In the genomic region with DNA sequence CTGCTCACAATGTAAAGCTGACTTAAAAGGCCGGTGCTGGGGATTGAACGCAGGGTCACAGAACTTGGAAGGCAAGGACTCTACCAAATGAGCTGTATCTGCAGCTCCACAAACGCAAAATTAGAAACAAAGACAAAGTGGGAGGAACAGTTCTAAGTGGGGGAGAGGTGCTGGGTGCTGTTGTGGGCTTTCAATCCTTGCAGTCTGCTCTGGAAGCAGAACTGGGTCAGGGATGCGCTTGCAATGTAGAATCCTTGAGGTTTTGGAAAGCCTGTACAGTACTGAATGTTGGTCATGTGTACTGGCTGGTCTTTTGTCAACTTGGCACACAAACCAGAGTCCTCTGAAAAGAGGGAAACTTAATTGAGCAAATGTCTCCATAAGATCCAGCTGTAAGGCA, we compare ENCODE assay signal across 8 mouse cellular contexts. TPM values are rescaled to one million over a fixed set of nuclear protein-coding genes. Genes with fewer than 3 reads are reported as not detected.
DNase-seq lines count a peak whose midpoint lies in the region; ATAC-seq and TF ChIP-seq lines count a peak whose summit lies in the region.

No protein-coding gene starts in this region.

- H3K27me3 ChIP-seq in testis, adult 2 months (ENCODE audit: control insufficient read depth, insufficient read depth, low read length) = no peaks in the 10 kb centered on the region
- H3K27me3 ChIP-seq in intestine, embryonic 14.5 days (replicated peaks; ENCODE audit: control insufficient read depth, insufficient read depth, low read length) = no peaks in the 10 kb centered on the region
- no peaks in the 10 kb centered on the region; the same call in 1 of the 2 replicates for H3K27me3 ChIP-seq in neural tube, embryonic 14.5 days (ENCODE audit: control insufficient read depth, insufficient read depth, low read length)

- DNase-seq in frontal cortex, postnatal 10 days (ENCODE audit: low spot score in 2 of 2) = no peak
- no peak for DNase-seq in testis, postnatal 14 days (ENCODE audit: low spot score)
- no peak for DNase-seq in intestine, embryonic 14.5 days (ENCODE audit: low spot score)
- DNase-seq in ovary, adult 18-20 months (ENCODE audit: low spot score) = no peak
- DNase-seq in cerebellum, adult 11-12 months = no peak

- TF ChIP-seq CTCF in testis, adult 2 months (IDR thresholded peaks at IDR 0.05; ENCODE audit: control insufficient read depth, insufficient read depth, insufficient replicate concordance, low read depth, low read length) = no peak

- peaks cover 3% of the 10 kb centered on the region for H3K36me3 ChIP-seq in testis, adult 2 months (ENCODE audit: control insufficient read depth, insufficient read depth, low read length)
- peaks cover 21% of the 10 kb centered on the region for H3K36me3 ChIP-seq in intestine, embryonic 14.5 days (ENCODE audit: control insufficient read depth, insufficient read depth, low read length)
- H3K36me3 ChIP-seq in neural tube, embryonic 14.5 days (ENCODE audit: control insufficient read depth, insufficient read depth, low read length) = no peaks in the 10 kb centered on the region

- peak overlapping the region; percentile 92 for H3K4me3 ChIP-seq in testis, adult 2 months (ENCODE audit: control insufficient read depth, low read depth, low read length)
- H3K4me3 ChIP-seq in intestine, embryonic 14.5 days (ENCODE audit: low read depth, low read length) = peak overlapping the region; percentile 94
- H3K4me3 ChIP-seq in neural tube, embryonic 14.5 days (ENCODE audit: low read depth, low read length) = peak overlapping the region; percentile 98

- peak overlapping the region; percentile 97 for H3K9ac ChIP-seq in intestine, embryonic 14.5 days (ENCODE audit: low read length)
- H3K9ac ChIP-seq in neural tube, embryonic 14.5 days (replicated peaks; ENCODE audit: low read depth, low read length) = peak overlapping the region; percentile 96

- H3K27ac ChIP-seq in testis, adult 2 months (ENCODE audit: control insufficient read depth, insufficient read depth, low read depth, low read length) = peak overlapping the region; percentile 98
- no peak overlapping the region for H3K27ac ChIP-seq in intestine, embryonic 14.5 days (ENCODE audit: low read depth)
- H3K27ac ChIP-seq in neural tube, embryonic 14.5 days (ENCODE audit: low read depth, low read length) = no peak overlapping the region

- H3K9me3 ChIP-seq in intestine, embryonic 14.5 days (ENCODE audit: control insufficient read depth, low read length) = no peaks in the 10 kb centered on the region
- H3K9me3 ChIP-seq in neural tube, embryonic 14.5 days (ENCODE audit: control insufficient read depth, low read length) = no peaks in the 10 kb centered on the region

- whole genome bisulfite sequencing in intestine, embryonic 14.5 days = 8% methylated on average over 4 of the region's 4 CpGs
- 8% methylated on average over 4 of the region's 4 CpGs for WGBS in neural tube, embryonic 14.5 days

- ATAC-seq in frontal cortex, adult (ENCODE audit: low TSS enrichment) = peak; percentile 62
- no peak for ATAC-seq in intestine, embryonic 14.5 days (replicated peaks; ENCODE audit: low FRiP score, low TSS enrichment, low read depth)
- ATAC-seq in neural tube, embryonic 14.5 days (ENCODE audit: low read depth) = no peak

- peaks cover 11% of the 10 kb centered on the region for H3K4me1 ChIP-seq in testis, adult 2 months (ENCODE audit: control insufficient read depth, insufficient read depth, low read length)
- H3K4me1 ChIP-seq in intestine, embryonic 14.5 days (replicated peaks; ENCODE audit: control insufficient read depth, insufficient read depth, low read length) = peaks cover 16% of the 10 kb centered on the region
- peaks cover 19% of the 10 kb centered on the region for H3K4me1 ChIP-seq in neural tube, embryonic 14.5 days (ENCODE audit: control insufficient read depth, insufficient read depth, low read length)

- no peak for TF ChIP-seq POLR2A in testis, adult 2 months (IDR thresholded peaks at IDR 0.05; ENCODE audit: control insufficient read depth, low read depth, low read length)

- H3K4me2 ChIP-seq in intestine, embryonic 14.5 days (ENCODE audit: low read length) = peak overlapping the region; percentile 64
- H3K4me2 ChIP-seq in neural tube, embryonic 14.5 days (ENCODE audit: low read depth, low read length) = peak overlapping the region; percentile 90

RNA-seq across cellular contexts. Expression of gene Gm28043, which starts 0.9 kb away (rescaled TPM):
- polyA plus RNA-seq in testis, adult 2 months (2012; rRNA removed) = 0.98 and 1.2 TPM in 2 replicates
- polyA plus RNA-seq in intestine, embryonic 14.5 days (2014; fragmentation: Nextera tagmentation; extraction: Ambion mirVana) = 2.8 and 3.4 TPM in 2 replicates
- 1.7 and 2.7 TPM in 2 replicates for polyA plus RNA-seq in neural tube, embryonic 14.5 days (2014; fragmentation: Nextera tagmentation; extraction: Ambion mirVana)

RNA-seq across cellular contexts. Expression of gene Rnf8, which starts 1.0 kb away (rescaled TPM):
- polyA plus RNA-seq in testis, adult 2 months (2012; rRNA removed) = 19.7 and 21.0 TPM in 2 replicates
- 76.0 and 86.7 TPM in 2 replicates for polyA plus RNA-seq in intestine, embryonic 14.5 days (2014; fragmentation: Nextera tagmentation; extraction: Ambion mirVana)
- 76.8 and 81.4 TPM in 2 replicates for polyA plus RNA-seq in neural tube, embryonic 14.5 days (2014; fragmentation: Nextera tagmentation; extraction: Ambion mirVana)

RNA-seq across cellular contexts. Expression of gene Cmtr1, which starts 44.8 kb away (rescaled TPM):
- 23.8 and 25.7 TPM in 2 replicates for polyA plus RNA-seq in testis, adult 2 months (2012; rRNA removed)
- 96.5 and 107 TPM in 2 replicates for polyA plus RNA-seq in intestine, embryonic 14.5 days (2014; fragmentation: Nextera tagmentation; extraction: Ambion mirVana)
- 114 and 118 TPM in 2 replicates for polyA plus RNA-seq in neural tube, embryonic 14.5 days (2014; fragmentation: Nextera tagmentation; extraction: Ambion mirVana)
